Mouse (Mus musculus) ovary, postnatal 14 days (tissue): ENCODE results near the gene Tspan1.

Experiments
- DNase-seq: peaks from one replicate; pipeline ENCODE4 v3.0.0; 2022; ENCODE audit warnings: low spot score

The Tspan1 gene

GRCm38 (mm10) chr4:116167404-116167803, at the start of gene Tspan1:
Gene Tspan1, minus strand, starts transcription at chr4:116167601.
- DNase-seq: no peak

GRCm38 (mm10) chr4:116217046-116217445, 49.6 kb upstream of the Tspan1 start:
- DNase-seq: no peak

- no peak for DNase-seq
These were observed 48.6 kb upstream of the Tspan1 start for GRCm38 (mm10) chr4:116215895-116216605.

- no peak for DNase-seq
These were observed 41.5 kb upstream of the Tspan1 start for GRCm38 (mm10) chr4:116208891-116209290.

- DNase-seq: no peak
These were observed 39.1 kb upstream of the Tspan1 start for GRCm38 (mm10) chr4:116206531-116206930.

GRCm38 (mm10) chr4:116204422-116204821, 37.0 kb upstream of the Tspan1 start:
- no peak for DNase-seq

GRCm38 (mm10) chr4:116198422-116198821, 31.0 kb upstream of the Tspan1 start:
- no peak for DNase-seq

GRCm38 (mm10) chr4:116193583-116194383, 26.4 kb upstream of the Tspan1 start:
- no peak for DNase-seq

GRCm38 (mm10) chr4:116192286-116192835, 25.0 kb upstream of the Tspan1 start:
- DNase-seq: no peak

- DNase-seq: no peak
These were observed 17.7 kb upstream of the Tspan1 start for GRCm38 (mm10) chr4:116185083-116185482.

GRCm38 (mm10) chr4:116182745-116183144, 15.3 kb upstream of the Tspan1 start:
- no peak for DNase-seq

GRCm38 (mm10) chr4:116182079-116182478, 14.7 kb upstream of the Tspan1 start:
- DNase-seq: no peak

GRCm38 (mm10) chr4:116177140-116177539, 9.7 kb upstream of the Tspan1 start:
- DNase-seq: no peak

- peak; percentile 57 for DNase-seq
These were observed 9.2 kb upstream of the Tspan1 start for GRCm38 (mm10) chr4:116176543-116176988.

GRCm38 (mm10) chr4:116175711-116176542, 8.5 kb upstream of the Tspan1 start:
- no peak for DNase-seq

- DNase-seq: no peak
These were observed 7.7 kb upstream of the Tspan1 start for GRCm38 (mm10) chr4:116175136-116175535.

- DNase-seq: no peak
These were observed 7.2 kb upstream of the Tspan1 start for GRCm38 (mm10) chr4:116174466-116175116.

- no peak for DNase-seq
These were observed 6.4 kb upstream of the Tspan1 start for GRCm38 (mm10) chr4:116173752-116174151.

GRCm38 (mm10) chr4:116173072-116173471, 5.7 kb upstream of the Tspan1 start, which contains the start of the genes 1700042G07Rik and Gm49337:
Gene 1700042G07Rik, plus strand, starts transcription at chr4:116173372.
Gene Gm49337, plus strand, starts transcription at chr4:116173384.
- DNase-seq: no peak

- DNase-seq: no peak
These were observed 1.9 kb upstream of the Tspan1 start for GRCm38 (mm10) chr4:116169353-116169672.

GRCm38 (mm10) chr4:116168617-116169352, 1.4 kb upstream of the Tspan1 start:
- DNase-seq: peak; percentile 63
